Mouse (Mus musculus): ENCODE measurements at regions not wholly inside any gene's neighbourhood (a gene's known extent, or its start where the extent isn't known, plus 50 kb on each side); places are given as distances from the start of the nearest gene placed in this dataset.
"Not testable (repeated sequence)": the region's sequence is repeated elsewhere in the genome, so short reads cannot be mapped to it uniquely, and the experiment has no call there.

DNA sequence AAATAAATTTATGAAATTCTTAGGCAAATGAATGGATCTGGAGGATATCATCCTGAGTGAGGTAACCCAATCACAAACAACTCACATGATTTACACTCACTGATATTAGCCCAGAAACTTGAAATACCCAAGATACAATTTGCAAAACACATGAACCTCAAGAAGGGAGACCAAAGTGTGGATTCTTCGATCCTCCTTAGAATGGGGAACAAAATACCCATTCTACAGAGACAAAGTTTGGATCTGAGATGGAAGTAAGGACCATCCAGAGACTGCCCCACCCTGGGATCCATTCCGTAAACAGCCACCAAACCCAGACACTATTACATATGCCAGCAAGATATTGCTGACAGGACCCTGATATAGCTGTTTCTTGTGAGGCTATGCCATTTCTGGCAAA lies 971.2 kb downstream of the Agbl1 start:
- not testable (repeated sequence) for H3K4me1 ChIP-seq (replicated peaks); H3K27ac ChIP-seq; H3K27me3 ChIP-seq; H3K4me3 ChIP-seq; H3K9ac ChIP-seq; H3K9me3 ChIP-seq (replicated peaks); H3K4me2 ChIP-seq; ATAC-seq (replicated peaks; ENCODE audit: insufficient number of reproducible peaks, insufficient read depth, low FRiP score, low read depth); H3K36me3 ChIP-seq
- 85% methylated on average over 2 of the region's 2 CpGs for WGBS

DNA sequence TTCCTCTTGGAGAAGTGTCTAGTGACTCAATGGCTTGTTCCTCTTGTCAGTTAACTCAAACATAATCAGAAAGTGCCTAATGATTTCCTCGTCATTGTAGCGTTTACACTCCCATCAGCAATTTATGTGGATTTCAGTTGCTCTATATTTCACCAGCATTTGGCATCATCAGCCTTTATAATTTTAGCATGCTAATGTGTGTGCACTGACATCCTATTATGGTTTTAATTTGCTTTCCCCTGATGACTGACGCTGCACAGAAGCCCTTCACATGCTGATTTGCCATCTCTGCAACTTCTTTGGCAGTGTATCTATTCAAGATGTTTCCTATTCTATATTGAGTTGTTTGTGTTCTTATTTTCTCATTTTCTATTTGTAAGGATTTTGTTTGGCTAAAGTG lies 975.9 kb downstream of the Agbl1 start:
- Histone ChIP-seq H3K9me3 (replicated peaks) (no peaks in the 10 kb centered on the region), H3K4me2 (no peak overlapping the region), H3K4me3 (no peak overlapping the region), H3K27ac (no peak overlapping the region), H3K9ac (no peak overlapping the region), H3K4me1 (replicated peaks) (no peaks in the 10 kb centered on the region), H3K36me3 (no peaks in the 10 kb centered on the region), H3K27me3 (no peaks in the 10 kb centered on the region)
- WGBS: 80% methylated on average over 3 of the region's 3 CpGs
- ATAC-seq (replicated peaks; ENCODE audit: insufficient number of reproducible peaks, insufficient read depth, low FRiP score, low read depth): no peak

DNA sequence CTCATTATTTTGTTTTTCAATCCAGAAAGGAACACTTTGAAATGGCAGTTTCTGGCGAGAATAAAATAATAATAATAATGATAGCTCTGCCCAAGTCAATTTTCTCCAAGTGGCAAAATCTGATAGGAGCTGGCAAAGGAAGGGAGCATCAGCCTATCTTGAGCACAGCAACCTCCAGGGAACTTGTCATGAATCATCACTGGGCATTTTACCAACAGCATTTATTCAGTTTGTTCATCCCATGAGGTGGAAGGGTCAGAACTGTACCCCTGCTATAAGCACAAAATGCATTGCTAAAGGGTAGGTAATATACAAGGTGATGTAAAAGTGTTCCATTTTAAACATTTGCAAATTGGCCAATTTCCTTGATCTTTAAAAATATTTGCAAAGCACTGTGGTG lies 1019.7 kb downstream of the Agbl1 start:
- no peaks in the 10 kb centered on the region for H3K27me3 ChIP-seq
- H3K4me2 ChIP-seq: no peak overlapping the region
- no peak overlapping the region for H3K9ac ChIP-seq
- H3K4me1 ChIP-seq (replicated peaks): no peaks in the 10 kb centered on the region
- no peak overlapping the region for H3K4me3 ChIP-seq
- H3K27ac ChIP-seq: no peak overlapping the region
- H3K36me3 ChIP-seq: no peaks in the 10 kb centered on the region
- no peak for ATAC-seq (replicated peaks; ENCODE audit: insufficient number of reproducible peaks, insufficient read depth, low FRiP score, low read depth)
- 67% methylated on average over 1 of the region's 1 CpGs for WGBS
- no peaks in the 10 kb centered on the region for H3K9me3 ChIP-seq (replicated peaks)

DNA sequence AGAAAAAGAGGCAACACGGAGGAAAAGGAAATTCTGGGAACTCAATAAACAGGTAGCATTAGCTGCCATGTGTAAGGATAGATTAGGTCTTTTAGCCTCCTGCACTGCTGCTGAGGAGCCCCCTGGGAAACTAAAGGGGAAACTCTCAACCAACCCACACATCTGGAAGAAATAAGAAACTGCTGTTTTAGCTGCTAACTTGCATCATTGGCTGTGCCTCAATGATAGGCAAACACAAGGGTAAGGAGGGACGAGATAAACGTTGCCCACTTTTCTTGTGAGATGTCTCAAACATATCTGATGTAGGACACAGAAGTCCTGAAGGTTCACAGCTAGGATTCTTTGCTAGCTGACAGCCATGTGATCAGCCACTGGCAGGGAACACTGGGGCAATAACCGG lies 1058.0 kb downstream of the Agbl1 start:
- Histone ChIP-seq H3K4me3 (no peak overlapping the region), H3K4me2 (no peak overlapping the region), H3K36me3 (no peaks in the 10 kb centered on the region), H3K4me1 (replicated peaks) (no peaks in the 10 kb centered on the region), H3K27ac (no peak overlapping the region), H3K9me3 (replicated peaks) (no peaks in the 10 kb centered on the region), H3K9ac (no peak overlapping the region), H3K27me3 (no peaks in the 10 kb centered on the region)
- ATAC-seq (replicated peaks; ENCODE audit: insufficient number of reproducible peaks, insufficient read depth, low FRiP score, low read depth): no peak
- WGBS: 50% methylated on average over 4 of the region's 4 CpGs

DNA sequence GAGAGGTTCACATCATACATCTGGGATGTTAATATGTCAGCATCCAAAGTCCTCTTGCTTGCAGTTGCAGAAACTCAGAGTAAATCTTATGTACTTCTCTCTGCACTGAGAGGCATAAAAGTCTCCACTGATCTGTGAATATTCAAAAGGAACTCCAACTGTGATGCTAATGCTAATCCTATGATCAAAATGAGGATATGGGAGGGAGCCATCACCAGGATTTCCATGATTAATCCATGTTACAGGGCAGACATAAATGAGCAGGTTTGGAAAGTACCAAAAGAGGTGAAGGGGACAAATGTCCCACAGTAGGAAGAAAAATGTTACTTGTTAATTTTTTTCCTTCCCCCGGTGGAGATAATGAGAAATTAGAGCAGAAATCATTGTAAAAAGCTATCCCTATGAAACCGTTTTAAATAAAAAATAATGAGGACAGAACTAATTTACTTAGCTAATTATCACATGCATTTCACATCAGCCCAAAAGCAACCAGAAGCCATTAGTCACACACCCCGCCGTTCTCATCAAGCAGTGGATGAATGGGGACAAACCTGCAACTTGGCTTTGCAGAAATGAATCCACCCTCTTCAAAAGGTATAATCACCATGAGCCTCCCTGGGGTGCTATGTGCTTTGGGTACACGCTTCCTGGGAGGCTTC lies 1065.4 kb downstream of the Agbl1 start:
- Histone ChIP-seq H3K4me2 (no peak overlapping the region), H3K36me3 (no peaks in the 10 kb centered on the region), H3K27ac (no peak overlapping the region), H3K4me1 (replicated peaks) (no peaks in the 10 kb centered on the region), H3K27me3 (no peaks in the 10 kb centered on the region), H3K9ac (no peak overlapping the region), H3K4me3 (no peak overlapping the region), H3K9me3 (replicated peaks) (no peaks in the 10 kb centered on the region)
- 33% methylated on average over 5 of the region's 5 CpGs for WGBS
- no peak for ATAC-seq (replicated peaks; ENCODE audit: insufficient number of reproducible peaks, insufficient read depth, low FRiP score, low read depth)

DNA sequence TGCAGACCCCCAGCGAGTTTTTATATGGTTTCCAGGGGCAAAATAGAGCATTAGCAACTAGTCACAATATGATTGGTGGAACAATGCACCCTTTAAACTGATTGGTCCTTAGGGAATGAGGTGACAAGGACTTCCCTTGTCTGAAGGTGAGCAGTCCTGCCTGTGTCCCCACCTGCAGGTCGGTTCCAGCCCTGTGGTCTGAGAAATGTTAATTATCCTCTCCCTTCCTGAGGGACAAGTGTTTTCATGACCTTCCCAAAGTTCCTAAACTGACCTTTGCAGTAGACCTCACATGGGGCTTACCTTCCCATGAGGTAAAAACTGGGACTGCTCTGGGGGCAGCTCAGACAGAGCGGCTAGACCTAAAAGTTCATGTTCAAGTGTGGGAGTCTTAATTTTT lies 1073.5 kb downstream of the Agbl1 start:
- H3K9ac ChIP-seq: no peak overlapping the region
- H3K27ac ChIP-seq: no peak overlapping the region
- WGBS: 44% methylated on average over 3 of the region's 3 CpGs

DNA sequence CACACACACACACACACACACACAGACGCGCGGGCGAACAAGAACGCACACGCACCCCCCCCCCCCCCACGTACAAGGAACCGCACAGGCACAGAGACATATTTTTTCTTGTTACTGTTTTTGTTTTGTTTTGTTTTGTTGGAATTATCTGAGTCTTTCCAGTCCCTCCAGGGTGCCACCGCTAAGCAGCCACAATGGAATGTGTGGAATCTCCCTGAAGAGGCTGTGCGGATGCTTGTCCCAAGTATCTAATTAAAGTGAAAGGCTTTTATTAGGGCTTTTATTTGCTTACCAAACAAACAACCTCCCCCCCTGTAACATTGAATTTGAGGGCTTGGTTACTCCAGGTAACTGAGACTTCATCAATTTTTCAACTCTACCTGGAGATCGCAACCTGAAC lies 1074.2 kb downstream of the Agbl1 start:
- H3K9ac ChIP-seq: no peak overlapping the region
- H3K9me3 ChIP-seq (replicated peaks): no peaks in the 10 kb centered on the region
- no peaks in the 10 kb centered on the region for H3K27me3 ChIP-seq
- no peak for ATAC-seq (replicated peaks; ENCODE audit: insufficient number of reproducible peaks, insufficient read depth, low FRiP score, low read depth)
- peaks cover 4% of the 10 kb centered on the region; the same call in 1 of the 2 replicates for H3K4me1 ChIP-seq (replicated peaks)
- 13% methylated on average over 5 of the region's 11 CpGs for WGBS
- peak overlapping the region; percentile 21 for H3K4me2 ChIP-seq
- no peaks in the 10 kb centered on the region for H3K36me3 ChIP-seq
- H3K4me3 ChIP-seq: peak overlapping the region; percentile 34
- no peak overlapping the region for H3K27ac ChIP-seq

More for the DNA sequence above, 1073.5 kb downstream of the Agbl1 start:
- Histone ChIP-seq H3K27me3 (no peaks in the 10 kb centered on the region), H3K9me3 (replicated peaks) (no peaks in the 10 kb centered on the region), H3K36me3 (no peaks in the 10 kb centered on the region), H3K4me1 (replicated peaks) (peaks cover 4% of the 10 kb centered on the region; the same call in 1 of the 2 replicates), H3K4me2 (peak overlapping the region; percentile 21), H3K4me3 (no peak overlapping the region)
- no peak for ATAC-seq (replicated peaks; ENCODE audit: insufficient number of reproducible peaks, insufficient read depth, low FRiP score, low read depth)

DNA sequence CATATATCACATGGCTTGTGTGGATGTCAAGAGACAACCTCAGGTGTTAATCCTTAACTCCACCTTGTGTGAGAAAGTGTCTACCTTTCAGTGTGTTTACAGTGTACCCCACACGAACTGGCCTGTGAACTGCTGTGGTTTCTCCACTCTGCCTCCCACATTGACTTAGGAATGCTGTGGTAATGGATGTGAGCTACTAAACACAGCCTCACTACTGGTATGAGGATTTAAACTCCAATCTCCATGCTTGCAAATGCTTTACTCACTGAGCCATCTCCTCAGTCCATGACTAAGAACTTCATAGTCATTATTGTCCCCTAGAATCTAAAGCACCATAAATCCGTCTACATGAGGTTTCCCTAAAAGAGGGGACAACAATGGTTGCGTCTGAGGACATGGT lies 1075.8 kb downstream of the Agbl1 start:
- Histone ChIP-seq H3K27ac (no peak overlapping the region), H3K36me3 (no peaks in the 10 kb centered on the region), H3K4me1 (replicated peaks) (peaks cover 4% of the 10 kb centered on the region; the same call in 1 of the 2 replicates), H3K4me2 (no peak overlapping the region), H3K27me3 (no peaks in the 10 kb centered on the region), H3K9me3 (replicated peaks) (no peaks in the 10 kb centered on the region), H3K9ac (no peak overlapping the region), H3K4me3 (no peak overlapping the region)
- whole genome bisulfite sequencing: 78% methylated on average over 3 of the region's 3 CpGs
- no peak for ATAC-seq (replicated peaks; ENCODE audit: insufficient number of reproducible peaks, insufficient read depth, low FRiP score, low read depth)

DNA sequence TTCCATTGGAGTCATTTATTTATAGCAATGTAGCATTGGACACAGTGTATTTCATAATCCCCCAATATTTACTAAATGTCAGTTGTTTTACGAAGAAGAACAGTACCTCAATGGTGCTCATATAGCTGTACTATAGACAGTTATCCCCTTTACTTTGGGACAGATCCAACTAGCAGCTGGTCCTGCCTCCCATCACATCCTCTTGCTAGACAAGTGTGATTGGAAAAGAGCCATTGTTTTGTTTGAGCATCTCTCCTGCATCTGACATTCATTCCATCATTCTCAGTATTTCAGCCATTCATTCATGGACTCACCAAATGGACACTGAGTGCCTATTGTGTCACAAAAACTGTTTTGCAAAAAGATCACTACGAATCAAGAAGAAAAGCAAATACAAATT lies 1082.0 kb downstream of the Agbl1 start:
- WGBS: 66% methylated on average over 2 of the region's 2 CpGs
- Histone ChIP-seq H3K4me1 (replicated peaks) (no peaks in the 10 kb centered on the region), H3K27ac (no peak overlapping the region), H3K9me3 (replicated peaks) (no peaks in the 10 kb centered on the region), H3K27me3 (no peaks in the 10 kb centered on the region), H3K36me3 (no peaks in the 10 kb centered on the region), H3K9ac (no peak overlapping the region), H3K4me3 (no peak overlapping the region), H3K4me2 (no peak overlapping the region)
- ATAC-seq (replicated peaks; ENCODE audit: insufficient number of reproducible peaks, insufficient read depth, low FRiP score, low read depth): no peak

DNA sequence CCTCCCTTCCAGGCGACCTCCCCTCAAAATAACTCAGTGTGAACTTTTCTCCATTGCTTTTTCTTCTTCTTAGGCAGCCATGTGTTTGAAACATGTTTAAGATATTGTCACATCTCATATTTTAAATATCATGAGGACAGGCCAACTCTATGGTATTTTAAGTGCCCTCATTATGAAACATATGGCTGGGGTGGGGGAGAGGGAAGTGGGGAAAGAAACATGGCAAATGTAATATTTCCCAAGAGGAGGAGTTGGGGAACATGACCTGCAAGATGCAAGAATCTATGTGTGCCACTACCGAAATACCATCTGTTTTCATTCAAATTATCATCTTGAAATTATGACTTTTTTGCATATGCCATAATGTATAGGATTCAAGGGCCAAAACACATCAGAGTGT lies 1095.5 kb downstream of the Agbl1 start:
- Histone ChIP-seq H3K9me3 (replicated peaks) (no peaks in the 10 kb centered on the region), H3K4me2 (no peak overlapping the region), H3K27ac (no peak overlapping the region), H3K36me3 (no peaks in the 10 kb centered on the region), H3K4me3 (no peak overlapping the region), H3K27me3 (no peaks in the 10 kb centered on the region), H3K9ac (no peak overlapping the region), H3K4me1 (replicated peaks) (no peaks in the 10 kb centered on the region)
- no peak for ATAC-seq (replicated peaks; ENCODE audit: insufficient number of reproducible peaks, insufficient read depth, low FRiP score, low read depth)
- 47% methylated on average over 2 of the region's 2 CpGs for WGBS

DNA sequence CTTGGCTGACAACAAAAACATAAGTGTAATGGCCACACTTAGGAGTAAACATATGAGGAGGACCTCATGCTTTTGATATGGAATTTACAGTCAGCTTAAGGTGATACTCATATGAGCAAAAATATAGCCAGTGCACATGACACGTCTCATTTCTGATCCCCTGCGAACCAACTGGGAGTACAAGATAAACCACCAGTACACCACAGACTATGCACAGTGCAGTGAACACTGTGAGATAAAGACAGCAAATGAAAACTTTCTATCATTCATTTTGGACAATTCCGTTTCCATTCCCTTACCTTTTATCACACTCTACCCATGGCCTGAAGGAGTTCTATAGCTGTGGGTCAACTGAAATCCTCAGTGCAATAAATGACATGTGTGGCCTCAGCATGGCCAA lies 1097.1 kb downstream of the Agbl1 start:
- WGBS: 75% methylated on average over 3 of the region's 3 CpGs
- H3K27me3 ChIP-seq: no peaks in the 10 kb centered on the region
- H3K36me3 ChIP-seq: no peaks in the 10 kb centered on the region
- H3K4me3 ChIP-seq: no peak overlapping the region
- no peak overlapping the region for H3K9ac ChIP-seq
- H3K9me3 ChIP-seq (replicated peaks): no peaks in the 10 kb centered on the region
- no peak overlapping the region for H3K4me2 ChIP-seq
- no peak overlapping the region for H3K27ac ChIP-seq
- ATAC-seq (replicated peaks; ENCODE audit: insufficient number of reproducible peaks, insufficient read depth, low FRiP score, low read depth): no peak
- no peaks in the 10 kb centered on the region for H3K4me1 ChIP-seq (replicated peaks)

DNA sequence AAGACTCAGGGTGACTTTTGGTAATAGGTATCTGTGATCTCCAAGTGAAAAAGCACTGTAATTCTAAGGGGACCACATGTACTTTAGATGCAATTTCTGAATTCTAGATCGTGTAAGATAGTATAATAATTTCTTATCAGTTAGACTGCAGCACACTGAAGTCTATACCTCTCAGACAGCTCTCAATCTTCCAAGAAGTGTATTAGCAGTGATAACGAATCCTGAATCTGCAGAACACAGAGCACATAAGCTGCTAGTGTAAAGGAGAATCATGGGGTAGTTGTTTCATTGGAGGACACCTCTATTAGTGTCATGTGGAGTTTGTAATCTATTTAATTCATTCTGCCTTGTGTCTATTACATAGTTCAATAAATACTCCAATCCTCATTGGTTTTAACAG lies 1097.8 kb downstream of the Agbl1 start:
- no peak overlapping the region for H3K4me2 ChIP-seq
- H3K36me3 ChIP-seq: no peaks in the 10 kb centered on the region
- H3K9me3 ChIP-seq (replicated peaks): no peaks in the 10 kb centered on the region
- no peak overlapping the region for H3K9ac ChIP-seq
- ATAC-seq (replicated peaks; ENCODE audit: insufficient number of reproducible peaks, insufficient read depth, low FRiP score, low read depth): no peak
- H3K27ac ChIP-seq: no peak overlapping the region
- no peaks in the 10 kb centered on the region for H3K4me1 ChIP-seq (replicated peaks)
- 53% methylated on average over 2 of the region's 2 CpGs for WGBS
- no peaks in the 10 kb centered on the region for H3K27me3 ChIP-seq
- H3K4me3 ChIP-seq: no peak overlapping the region

All from heart, embryonic 15.5 days (tissue).